In genomic region chr9:108132373-108132772, GRCm38 (mm10) we compare ENCODE assay signal across 17 mouse cellular contexts. TPM values are rescaled to one million over a fixed set of nuclear protein-coding genes. Genes with fewer than 3 reads are reported as not detected.
"Had no signal": no experiment of that assay in that cellular context is flagged by ENCODE, and none has a peak within 500 bp of the region (broad histone marks: within the 10 kb centered on the region; RNA-seq: fewer than 3 reads in every experiment).

No protein-coding gene starts in this region.

- H3K27me3 ChIP-seq: neural tube, embryonic 13.5 days; neural tube, embryonic 15.5 days; stomach, embryonic 15.5 days had no signal

- H3K4me2 ChIP-seq: neural tube, embryonic 13.5 days; neural tube, embryonic 15.5 days; stomach, embryonic 15.5 days had no signal

- H3K27ac ChIP-seq: neural tube, embryonic 13.5 days; neural tube, embryonic 15.5 days; stomach, embryonic 15.5 days; stomach, postnatal 0 days had no signal

- H3K36me3 ChIP-seq: stomach, embryonic 15.5 days had no signal

- H3K4me1 ChIP-seq: neural tube, embryonic 13.5 days; neural tube, embryonic 15.5 days had no signal

- H3K9ac ChIP-seq: neural tube, embryonic 13.5 days; neural tube, embryonic 15.5 days; stomach, embryonic 15.5 days had no signal

- H3K4me3 ChIP-seq: neural tube, embryonic 13.5 days; neural tube, embryonic 15.5 days; stomach, embryonic 15.5 days had no signal

- H3K9me3 ChIP-seq: neural tube, embryonic 13.5 days; neural tube, embryonic 15.5 days; stomach, embryonic 15.5 days had no signal

- DNase-seq: retina, postnatal 1 day; right cerebral cortex, adult 18-20 months; right cerebral cortex, postnatal 14 days; right cerebral cortex, postnatal 25 days; right cerebral cortex, postnatal 4 days; spleen, adult 18-20 months; thymus, adult 18-20 months; thymus, adult 2 months; thymus, postnatal 14 days; thymus, postnatal 25 days; thymus, postnatal 36 days; thymus, postnatal 4 days had no signal

RNA-seq across cellular contexts. Expression of gene Mst1, which starts 52.1 kb away (rescaled TPM):
- total RNA-seq: neutrophil, adult 5-6 weeks had no signal
- polyA plus RNA-seq: neural tube, embryonic 15.5 days had no signal
